Mouse (Mus musculus): ENCODE measurements at regions not wholly inside any gene's neighbourhood (a gene's known extent, or its start where the extent isn't known, plus 50 kb on each side); places are given as distances from the start of the nearest gene placed in this dataset.

GRCm38 (mm10) chr6:93291711-93292110 lies 348.4 kb upstream of the Adamts9 start:
- TF ChIP-seq POLR2A (IDR thresholded peaks at IDR 0.05; ENCODE audit: borderline replicate concordance, extremely low read depth, insufficient read depth, insufficient read length) = no peak
- Histone ChIP-seq H3K36me3 (ENCODE audit: control insufficient read depth, insufficient read depth, low read length) (no peaks in the 10 kb centered on the region), H3K9me3 (ENCODE audit: control insufficient read depth, low read length) (no peaks in the 10 kb centered on the region), H3K4me3 (replicated peaks; ENCODE audit: low read length) (no peak overlapping the region), H3K27me3 (ENCODE audit: control insufficient read depth, insufficient read depth, low read length) (no peaks in the 10 kb centered on the region), H3K4me2 (replicated peaks; ENCODE audit: low read depth, low read length, severe bottlenecking) (no peak overlapping the region), H3K4me1 (ENCODE audit: control insufficient read depth, insufficient read depth, low read length) (no peaks in the 10 kb centered on the region; the same call in 1 of the 2 replicates), H3K9ac (ENCODE audit: low read depth, low read length, severe bottlenecking) (no peak overlapping the region), H3K27ac (replicated peaks; ENCODE audit: low read depth, low read length) (no peak overlapping the region)
- DNase-seq (ENCODE audit: low spot score) (no peak), ATAC-seq (ENCODE audit: low FRiP score, low read depth) (no peak)
- WGBS = 90% methylated on average over 1 of the region's 1 CpGs

DNA sequence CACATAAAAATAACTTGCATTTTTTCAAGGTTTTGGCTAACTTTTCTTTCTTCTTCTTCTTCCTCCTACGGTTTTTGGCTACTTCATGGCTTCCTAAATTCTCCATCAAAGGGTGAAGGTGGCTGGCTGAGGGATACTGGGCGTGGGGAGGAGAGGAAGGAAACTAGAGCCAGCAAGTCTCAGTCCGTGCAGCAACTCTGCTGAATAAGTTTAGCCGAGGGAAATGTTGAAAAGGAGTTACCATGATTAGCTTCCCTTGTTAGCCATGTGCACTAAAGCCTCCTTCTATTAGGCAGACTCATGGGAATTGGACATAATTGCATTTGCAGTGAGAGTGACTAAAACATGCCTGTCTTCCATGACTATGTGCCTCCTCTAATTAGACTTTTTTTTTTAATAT lies 345.1 kb upstream of the Adamts9 start:
- Histone ChIP-seq H3K27ac (replicated peaks; ENCODE audit: low read depth, low read length) (no peak overlapping the region), H3K9ac (ENCODE audit: low read depth, low read length, severe bottlenecking) (no peak overlapping the region), H3K36me3 (ENCODE audit: control insufficient read depth, insufficient read depth, low read length) (no peaks in the 10 kb centered on the region)

DNA sequence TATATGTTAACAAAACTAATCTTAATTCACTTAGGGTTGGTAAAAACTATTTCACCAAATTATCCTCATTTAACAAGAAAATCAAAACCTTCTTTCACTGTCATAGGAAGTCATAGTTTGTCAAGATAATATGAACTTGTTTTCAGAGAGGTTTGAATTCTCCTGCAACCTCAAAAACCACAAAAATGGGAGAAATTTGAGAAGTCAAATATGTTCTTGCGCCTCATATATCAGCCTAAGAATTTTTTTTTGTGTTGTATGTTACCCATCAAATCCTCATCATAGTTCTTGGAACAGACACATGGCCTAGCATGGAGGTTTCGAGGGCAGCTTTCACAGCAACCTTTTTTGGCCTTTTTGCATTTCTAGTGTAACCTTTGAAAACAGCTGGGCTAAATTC lies 342.5 kb upstream of the Adamts9 start:
- ATAC-seq (ENCODE audit: low FRiP score, low read depth) (no peak), DNase-seq (ENCODE audit: low spot score) (no peak)
- TF ChIP-seq POLR2A (IDR thresholded peaks at IDR 0.05; ENCODE audit: borderline replicate concordance, extremely low read depth, insufficient read depth, insufficient read length) = no peak
- H3K4me1 ChIP-seq (ENCODE audit: control insufficient read depth, insufficient read depth, low read length) = no peaks in the 10 kb centered on the region
- 75% methylated on average over 2 of the region's 2 CpGs for WGBS
- H3K4me2 ChIP-seq (replicated peaks; ENCODE audit: low read depth, low read length, severe bottlenecking) = no peak overlapping the region
- no peak overlapping the region for H3K27ac ChIP-seq (replicated peaks; ENCODE audit: low read depth, low read length)
- no peaks in the 10 kb centered on the region for H3K36me3 ChIP-seq (ENCODE audit: control insufficient read depth, insufficient read depth, low read length)
- no peaks in the 10 kb centered on the region for H3K27me3 ChIP-seq (ENCODE audit: control insufficient read depth, insufficient read depth, low read length)
- no peak overlapping the region for H3K9ac ChIP-seq (ENCODE audit: low read depth, low read length, severe bottlenecking)
- no peak overlapping the region for H3K4me3 ChIP-seq (replicated peaks; ENCODE audit: low read length)
- no peaks in the 10 kb centered on the region for H3K9me3 ChIP-seq (ENCODE audit: control insufficient read depth, low read length)

More for the DNA sequence above, 345.1 kb upstream of the Adamts9 start:
- H3K27me3 ChIP-seq (ENCODE audit: control insufficient read depth, insufficient read depth, low read length) = no peaks in the 10 kb centered on the region
- no peaks in the 10 kb centered on the region for H3K4me1 ChIP-seq (ENCODE audit: control insufficient read depth, insufficient read depth, low read length)
- peak; percentile 5 for DNase-seq (ENCODE audit: low spot score)
- no peak overlapping the region for H3K4me2 ChIP-seq (replicated peaks; ENCODE audit: low read depth, low read length, severe bottlenecking)
- no peak overlapping the region for H3K4me3 ChIP-seq (replicated peaks; ENCODE audit: low read length)
- ATAC-seq (ENCODE audit: low FRiP score, low read depth) = no peak
- TF ChIP-seq POLR2A (IDR thresholded peaks at IDR 0.05; ENCODE audit: borderline replicate concordance, extremely low read depth, insufficient read depth, insufficient read length) = no peak
- WGBS = 45% methylated on average over 4 of the region's 4 CpGs
- no peaks in the 10 kb centered on the region for H3K9me3 ChIP-seq (ENCODE audit: control insufficient read depth, low read length)

DNA sequence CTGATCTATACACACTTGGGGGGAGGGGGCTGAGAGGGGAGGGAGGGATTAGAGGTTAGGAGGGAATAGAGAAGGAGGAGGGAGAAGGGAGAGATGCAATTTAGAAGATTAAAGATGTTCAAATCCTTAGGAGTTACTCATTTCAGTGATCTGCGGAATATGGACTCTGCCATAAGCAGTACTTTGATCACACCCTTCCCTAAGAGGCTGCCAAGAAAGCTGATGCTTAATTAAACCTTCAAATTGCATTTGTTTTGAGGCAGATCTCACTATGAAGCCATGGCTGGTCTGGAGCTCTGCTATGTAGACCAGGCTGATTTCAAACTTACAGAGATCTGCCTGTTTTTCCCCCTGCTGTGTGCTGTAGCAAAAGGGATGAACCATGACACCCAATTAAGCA lies 338.2 kb upstream of the Adamts9 start:
- no peaks in the 10 kb centered on the region for H3K27me3 ChIP-seq (ENCODE audit: control insufficient read depth, insufficient read depth, low read length)
- no peaks in the 10 kb centered on the region for H3K36me3 ChIP-seq (ENCODE audit: control insufficient read depth, insufficient read depth, low read length)
- H3K9me3 ChIP-seq (ENCODE audit: control insufficient read depth, low read length) = no peaks in the 10 kb centered on the region
- H3K9ac ChIP-seq (ENCODE audit: low read depth, low read length, severe bottlenecking) = no peak overlapping the region
- no peak overlapping the region for H3K27ac ChIP-seq (replicated peaks; ENCODE audit: low read depth, low read length)
- H3K4me3 ChIP-seq (replicated peaks; ENCODE audit: low read length) = no peak overlapping the region
- ATAC-seq (ENCODE audit: low FRiP score, low read depth) (no peak), DNase-seq (ENCODE audit: low spot score) (no peak)
- TF ChIP-seq POLR2A (IDR thresholded peaks at IDR 0.05; ENCODE audit: borderline replicate concordance, extremely low read depth, insufficient read depth, insufficient read length) = no peak
- 72% methylated on average over 1 of the region's 1 CpGs for WGBS
- no peaks in the 10 kb centered on the region for H3K4me1 ChIP-seq (ENCODE audit: control insufficient read depth, insufficient read depth, low read length)
- no peak overlapping the region for H3K4me2 ChIP-seq (replicated peaks; ENCODE audit: low read depth, low read length, severe bottlenecking)

- DNase-seq (ENCODE audit: low spot score) (peak; percentile 31), ATAC-seq (ENCODE audit: low FRiP score, low read depth) (no peak)
- Histone ChIP-seq H3K4me2 (replicated peaks; ENCODE audit: low read depth, low read length, severe bottlenecking) (no peak overlapping the region), H3K9me3 (ENCODE audit: control insufficient read depth, low read length) (no peaks in the 10 kb centered on the region), H3K36me3 (ENCODE audit: control insufficient read depth, insufficient read depth, low read length) (no peaks in the 10 kb centered on the region), H3K4me1 (ENCODE audit: control insufficient read depth, insufficient read depth, low read length) (peaks cover 13% of the 10 kb centered on the region), H3K9ac (ENCODE audit: low read depth, low read length, severe bottlenecking) (no peak overlapping the region), H3K4me3 (replicated peaks; ENCODE audit: low read length) (no peak overlapping the region), H3K27me3 (ENCODE audit: control insufficient read depth, insufficient read depth, low read length) (no peaks in the 10 kb centered on the region), H3K27ac (replicated peaks; ENCODE audit: low read depth, low read length) (peak overlapping the region; percentile 52; the same call in 1 of the 2 replicates)
- 57% methylated on average over 12 of the region's 12 CpGs for WGBS
- no peak for TF ChIP-seq POLR2A (IDR thresholded peaks at IDR 0.05; ENCODE audit: borderline replicate concordance, extremely low read depth, insufficient read depth, insufficient read length)
Measured at GRCm38 (mm10) chr6:93273917-93274513, 330.7 kb upstream of the Adamts9 start.
